Comparison of ENCODE assay signal across 23 mouse cellular contexts in genomic region chr8:128645452-128645851, GRCm38 (mm10).
"Had no signal": no experiment of that assay in that cellular context is flagged by ENCODE, and none has a peak within 500 bp of the region (broad histone marks: within the 10 kb centered on the region; RNA-seq: fewer than 3 reads in every experiment).

No protein-coding gene starts in this region.

- H3K36me3 ChIP-seq: kidney, embryonic 15.5 days; liver, embryonic 13.5 days; neural tube, embryonic 12.5 days had no signal

- H3K4me1 ChIP-seq: kidney, embryonic 15.5 days; neural tube, embryonic 12.5 days had no signal

- H3K4me3 ChIP-seq: kidney, embryonic 15.5 days; left cerebral cortex, adult 2 months; liver, embryonic 13.5 days; megakaryocyte, embryonic 14.5 days; myocyte; neural tube, embryonic 12.5 days had no signal

- H3K4me2 ChIP-seq: kidney, embryonic 15.5 days; liver, embryonic 13.5 days; lung, embryonic 14.5 days; midbrain, embryonic 11.5 days; neural tube, embryonic 12.5 days had no signal

- DNase-seq: kidney, adult 11 months; kidney, adult 8-10 months; kidney, postnatal 10 days; kidney, postnatal 36 days; layer of hippocampus, postnatal 36 days; liver, embryonic 13.5 days; lung, embryonic 14.5 days; midbrain, embryonic 14.5 days; retina, postnatal 1 day; right cerebral cortex, postnatal 25 days; spleen, adult 18-20 months; thymus, adult 2 months; thymus, postnatal 14 days; thymus, postnatal 4 days had no signal

- H3K9me3 ChIP-seq: kidney, embryonic 15.5 days; liver, embryonic 13.5 days; neural tube, embryonic 12.5 days had no signal

- H3K9ac ChIP-seq: kidney, embryonic 15.5 days; liver, embryonic 13.5 days; lung, embryonic 14.5 days; neural tube, embryonic 12.5 days had no signal

- ATAC-seq: lung, postnatal 0 days had no signal

- H3K27me3 ChIP-seq: kidney, embryonic 15.5 days; liver, embryonic 13.5 days; neural tube, embryonic 12.5 days had no signal

- H3K27ac ChIP-seq: kidney, embryonic 15.5 days; left cerebral cortex, adult 2 months; liver, embryonic 13.5 days; macrophage; neural tube, embryonic 12.5 days; stomach, postnatal 0 days had no signal
